In genomic region chr15:95758069-95758468, GRCm38 (mm10) we compare ENCODE assay signal across 21 mouse cellular contexts.
"Had no signal": no experiment of that assay in that cellular context is flagged by ENCODE, and none has a peak within 500 bp of the region (broad histone marks: within the 10 kb centered on the region; RNA-seq: fewer than 3 reads in every experiment).

No protein-coding gene starts in this region.

- H3K4me3 ChIP-seq: limb, embryonic 10.5 days; limb, embryonic 13.5 days; liver, embryonic 12.5 days; liver, embryonic 15.5 days; lung, embryonic 15.5 days; megakaryocyte, embryonic 14.5 days; midbrain, embryonic 10.5 days; midbrain, embryonic 13.5 days had no signal

- ATAC-seq: liver, embryonic 12.5 days; midbrain, embryonic 13.5 days; midbrain, embryonic 16.5 days had no signal

- H3K27me3 ChIP-seq: liver, embryonic 12.5 days; liver, embryonic 15.5 days; midbrain, embryonic 13.5 days had no signal

- H3K36me3 ChIP-seq: limb, embryonic 10.5 days; limb, embryonic 13.5 days; liver, embryonic 12.5 days; liver, embryonic 15.5 days; lung, embryonic 15.5 days; midbrain, embryonic 10.5 days; midbrain, embryonic 13.5 days had no signal

- H3K9ac ChIP-seq: limb, embryonic 13.5 days; liver, embryonic 12.5 days; liver, embryonic 15.5 days; lung, embryonic 15.5 days; midbrain, embryonic 13.5 days had no signal

- H3K27ac ChIP-seq: limb, embryonic 10.5 days; limb, embryonic 13.5 days; liver, embryonic 12.5 days; liver, embryonic 15.5 days; lung, embryonic 15.5 days; midbrain, embryonic 10.5 days; midbrain, embryonic 13.5 days; stomach, postnatal 0 days had no signal

- H3K9me3 ChIP-seq: limb, embryonic 10.5 days; liver, embryonic 12.5 days; liver, embryonic 15.5 days; lung, embryonic 15.5 days; megakaryocyte, embryonic 14.5 days; midbrain, embryonic 10.5 days; midbrain, embryonic 13.5 days had no signal

- DNase-seq: kidney, adult 18-20 months; kidney, adult 9 months; kidney, postnatal 14 days; kidney, postnatal 4 days; layer of hippocampus, adult 9-11 months; liver; lung, adult 18-20 months; lung, postnatal 10 days; lung, postnatal 36 days; right cerebral cortex, postnatal 14 days; right cerebral cortex, postnatal 4 days had no signal

- H3K4me1 ChIP-seq: limb, embryonic 10.5 days; liver, embryonic 12.5 days; liver, embryonic 15.5 days; midbrain, embryonic 13.5 days had no signal

- H3K4me2 ChIP-seq: limb, embryonic 13.5 days; liver, embryonic 12.5 days; liver, embryonic 15.5 days; lung, embryonic 15.5 days; midbrain, embryonic 13.5 days had no signal
